Mouse (Mus musculus) MEL (cell line): ENCODE measurements around the gene Reep1.
A peak's percentile ranks its signal among the peaks of the same experiment; 100 is the strongest.

ENCODE experiments used
- CTCF ChIP-seq, 3 experiments: IDR thresholded peaks in 2 of 3; conservative IDR thresholded peaks in 1 of 3; 2 replicates each; pipeline ENCODE4 v1.5.1; 2011 to 2012; ENCODE audit warnings: low read length in 3 of 3, low read depth in 2 of 3, mild to moderate bottlenecking in 2 of 3, improper control_type of control experiment in 1 of 3, inconsistent platforms in 1 of 3, mixed read lengths in 1 of 3, moderate library complexity in 1 of 3; ENCODE audit not compliant: control insufficient read depth in 1 of 3, insufficient read depth in 1 of 3, poor library complexity in 1 of 3, severe bottlenecking in 1 of 3
- MXI1 ChIP-seq: IDR thresholded peaks from 2 replicates; pipeline ENCODE4 v1.6.1; 2011; ENCODE audit warnings: mild to moderate bottlenecking, low read depth, low read length, improper control_type of control experiment
- NELFE ChIP-seq: IDR thresholded peaks from 2 replicates; pipeline ENCODE4 v1.6.1; 2011; ENCODE audit warnings: low read depth, low read length, improper control_type of control experiment
- POLR2A ChIP-seq, 2 experiments: IDR thresholded peaks; 2 replicates each; pipeline ENCODE4 v1.6.1; 2011 to 2012; ENCODE audit warnings: low read length in 2 of 2, mild to moderate bottlenecking in 2 of 2, control low read depth in 1 of 2, improper control_type of control experiment in 1 of 2, low read depth in 1 of 2, moderate library complexity in 1 of 2; ENCODE audit not compliant: control insufficient read depth in 1 of 2, insufficient read depth in 1 of 2, poor library complexity in 1 of 2
- USF2 ChIP-seq, 2 experiments: IDR thresholded peaks; 2 replicates each; pipeline ENCODE4 v1.6.1; 2011 to 2012; ENCODE audit warnings: improper control_type of control experiment in 2 of 2, low read length in 2 of 2, borderline replicate concordance in 1 of 2, inconsistent platforms in 1 of 2, low read depth in 1 of 2, mild to moderate bottlenecking in 1 of 2; ENCODE audit not compliant: insufficient read depth in 1 of 2

DNA sequence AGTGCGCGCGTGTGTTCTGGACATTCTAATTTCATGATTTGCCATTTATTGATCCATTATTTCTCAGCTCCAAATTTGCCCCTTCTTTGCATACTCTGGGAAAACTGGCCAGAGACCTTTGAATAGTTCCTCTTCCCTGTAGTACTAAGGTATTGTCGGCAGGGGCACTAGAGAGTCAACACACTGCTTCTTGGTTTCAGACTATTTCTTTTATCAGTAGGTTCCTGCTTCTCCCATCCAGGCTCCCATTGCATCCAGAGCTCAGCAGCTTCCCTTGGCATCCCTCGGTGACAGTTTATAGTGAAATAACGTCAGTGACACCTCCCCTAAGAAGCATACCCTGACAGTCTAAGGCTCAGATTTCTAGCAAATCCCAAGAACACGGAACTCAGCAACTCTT, 28.5 kb upstream of the Reep1 start:
- TF ChIP-seq USF2 (IDR thresholded peaks at IDR 0.05; ENCODE audit: borderline replicate concordance in 1 of 2, insufficient read depth in 1 of 2, low read depth in 1 of 2, low read length in 2 of 2) (no peak), NELFE (no peak), CTCF (IDR thresholded peaks at IDR 0.05 in 2 of 3, conservative IDR thresholded peaks at IDR 0.05 in 1 of 3; ENCODE audit: control insufficient read depth in 1 of 3, insufficient read depth in 1 of 3, low read depth in 2 of 3, low read length in 3 of 3, poor library complexity in 1 of 3, severe bottlenecking in 1 of 3) (peak in 2 of 3 experiments; percentile 59 to 83; a peak in 4 of 6 replicates), MXI1 (no peak), POLR2A (IDR thresholded peaks at IDR 0.05; ENCODE audit: control insufficient read depth in 1 of 2, insufficient read depth in 1 of 2, low read depth in 1 of 2, low read length in 2 of 2, poor library complexity in 1 of 2) (no peak)
